Comparison of ENCODE assay signal across 20 mouse cellular contexts in the genomic region with DNA sequence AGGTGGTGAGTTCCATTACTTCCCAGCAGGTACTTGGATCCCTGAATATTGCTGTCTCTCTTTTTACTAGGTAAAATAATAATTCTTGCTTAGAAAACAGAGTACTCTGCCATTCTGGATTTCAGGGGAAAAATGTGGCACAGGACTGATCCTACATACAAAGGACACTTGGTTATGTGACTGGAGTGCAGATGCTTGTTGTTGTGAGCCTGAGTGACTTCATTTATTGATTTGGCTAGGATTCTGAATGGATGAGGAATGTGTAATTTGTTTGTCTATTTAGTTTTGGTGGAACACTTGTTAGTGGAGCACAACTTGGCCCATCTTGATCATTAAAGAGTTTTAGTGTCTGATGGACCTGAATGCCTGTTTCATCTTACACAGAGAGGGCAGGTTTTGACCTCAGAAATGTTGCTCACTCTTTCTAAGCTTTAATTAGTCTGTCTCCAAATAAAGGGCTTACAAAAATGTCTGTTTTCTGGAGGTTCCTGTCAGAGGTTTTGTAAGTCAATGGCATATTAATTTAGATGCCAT.
"Had no signal": no experiment of that assay in that cellular context is flagged by ENCODE, and none has a peak within 500 bp of the region (broad histone marks: within the 10 kb centered on the region; RNA-seq: fewer than 3 reads in every experiment).

No protein-coding gene starts in this region.

- H3K27ac ChIP-seq: midbrain, embryonic 10.5 days; midbrain, embryonic 12.5 days; neural tube, embryonic 13.5 days; neural tube, embryonic 15.5 days; stomach, embryonic 15.5 days; stomach, postnatal 0 days had no signal

- H3K9ac ChIP-seq: lung, embryonic 14.5 days; midbrain, embryonic 12.5 days; neural tube, embryonic 13.5 days; neural tube, embryonic 15.5 days; stomach, embryonic 15.5 days had no signal

- H3K9me3 ChIP-seq: midbrain, embryonic 10.5 days; midbrain, embryonic 12.5 days; neural tube, embryonic 13.5 days; neural tube, embryonic 15.5 days; stomach, embryonic 15.5 days had no signal

- DNase-seq: lung, adult 18-20 months; lung, embryonic 14.5 days; lung, postnatal 10 days; lung, postnatal 4 days; midbrain, embryonic 14.5 days; retina, postnatal 1 day; right cerebral cortex, adult 18-20 months; right cerebral cortex, postnatal 25 days; right cerebral cortex, postnatal 4 days; thymus, adult 2 months; thymus, postnatal 25 days; thymus, postnatal 4 days had no signal

- H3K27me3 ChIP-seq: midbrain, embryonic 12.5 days; neural tube, embryonic 13.5 days; neural tube, embryonic 15.5 days; stomach, embryonic 15.5 days had no signal

- H3K4me3 ChIP-seq: midbrain, embryonic 10.5 days; midbrain, embryonic 12.5 days; myocyte; neural tube, embryonic 13.5 days; neural tube, embryonic 15.5 days; stomach, embryonic 15.5 days had no signal

- H3K36me3 ChIP-seq: midbrain, embryonic 10.5 days; midbrain, embryonic 12.5 days; neural tube, embryonic 13.5 days; neural tube, embryonic 15.5 days; stomach, embryonic 15.5 days had no signal

- H3K4me1 ChIP-seq: midbrain, embryonic 10.5 days; midbrain, embryonic 12.5 days; neural tube, embryonic 13.5 days; neural tube, embryonic 15.5 days; stomach, embryonic 15.5 days had no signal

- ATAC-seq: midbrain, embryonic 16.5 days had no signal

- H3K4me2 ChIP-seq: lung, embryonic 14.5 days; midbrain, embryonic 12.5 days; neural tube, embryonic 13.5 days; neural tube, embryonic 15.5 days; stomach, embryonic 15.5 days had no signal
